18 mouse cellular contexts compared by ENCODE assay signal in genomic region chr3:99329316-99329715, GRCm38 (mm10).
DNase-seq lines count a peak whose midpoint lies in the region.
"Had no signal": no experiment of that assay in that cellular context is flagged by ENCODE, and none has a peak within 500 bp of the region (broad histone marks: within the 10 kb centered on the region; RNA-seq: fewer than 3 reads in every experiment).

No protein-coding gene starts in this region.

- peak; percentile 14 for DNase-seq in ovary, postnatal 36 days (ENCODE audit: low spot score)
- DNase-seq in ovary, postnatal 14 days (ENCODE audit: low spot score), result no peak
- DNase-seq in adrenal gland, postnatal 25 days, result peak; percentile 13
- DNase-seq in lung, postnatal 25 days (ENCODE audit: low spot score), result peak; percentile 4
- DNase-seq in heart, adult 11 months, result no peak
- DNase-seq in kidney, adult 11 months, result no peak
- DNase-seq in frontal cortex, postnatal 36 days (ENCODE audit: low spot score in 2 of 2), result no peak
- DNase-seq: cerebellum, adult 8-10 months; cerebellum, postnatal 25 days; gastrocnemius, postnatal 25 days; heart, adult 18-20 months; heart, postnatal 4 days; kidney, adult 18-20 months; kidney, postnatal 36 days; left cerebral cortex, postnatal 4 days; liver, postnatal 0 days; thymus, adult 2 months; thymus, postnatal 4 days had no signal

Comparison
In these comparisons a context has a peak if more than half of its experiments do, and no peak if none do; other contexts are left out.
1. DNase-seq: peak in ovary, postnatal 36 days (single experiment), adrenal gland, postnatal 25 days (single experiment) and lung, postnatal 25 days (single experiment); none in ovary, postnatal 14 days (single experiment), heart, adult 11 months (single experiment), kidney, adult 11 months (single experiment) and frontal cortex, postnatal 36 days (0 of 2).